Mouse (Mus musculus): Measurements from ENCODE around the gene Ywhag. TPM values are rescaled to one million over a fixed set of nuclear protein-coding genes. Genes with fewer than 3 reads are reported as not detected.

Ywhag gene
- total and polyA plus RNA-seq, 2 experiments: 23.0 to 42.4 TPM

GRCm38 (mm10) chr5:135901354-135902095 is 32.9 kb downstream of the Ywhag start:
- H3K36me3 ChIP-seq (ENCODE audit: control insufficient read depth, insufficient read depth, low read length): no peaks in the 10 kb centered on the region
- H3K79me2 ChIP-seq (ENCODE audit: control insufficient read depth, insufficient read depth, low read length): no peaks in the 10 kb centered on the region
- no peaks in the 10 kb centered on the region for H3K27me3 ChIP-seq (ENCODE audit: control insufficient read depth, insufficient read depth, low read length)
- TF ChIP-seq CTCF (IDR thresholded peaks at IDR 0.05; ENCODE audit: low read depth, low read length): peak; percentile 57
- TF ChIP-seq POLR2A (IDR thresholded peaks at IDR 0.05; ENCODE audit: extremely low read depth, insufficient read depth, low read length): no peak
- no peak overlapping the region for H3K9ac ChIP-seq (ENCODE audit: low read depth, low read length)
- WGBS: 65% methylated on average over 6 of the region's 6 CpGs
- H3K4me1 ChIP-seq (ENCODE audit: control insufficient read depth, insufficient read depth, low read length): peaks cover 6% of the 10 kb centered on the region
- H3K27ac ChIP-seq (replicated peaks; ENCODE audit: insufficient read depth, low read depth, low read length): no peak overlapping the region
- no peak for DNase-seq (ENCODE audit: extremely low read depth, low read depth, low spot score)
- H3K4me3 ChIP-seq (ENCODE audit: insufficient read depth, low read depth, low read length): no peak overlapping the region

DNA sequence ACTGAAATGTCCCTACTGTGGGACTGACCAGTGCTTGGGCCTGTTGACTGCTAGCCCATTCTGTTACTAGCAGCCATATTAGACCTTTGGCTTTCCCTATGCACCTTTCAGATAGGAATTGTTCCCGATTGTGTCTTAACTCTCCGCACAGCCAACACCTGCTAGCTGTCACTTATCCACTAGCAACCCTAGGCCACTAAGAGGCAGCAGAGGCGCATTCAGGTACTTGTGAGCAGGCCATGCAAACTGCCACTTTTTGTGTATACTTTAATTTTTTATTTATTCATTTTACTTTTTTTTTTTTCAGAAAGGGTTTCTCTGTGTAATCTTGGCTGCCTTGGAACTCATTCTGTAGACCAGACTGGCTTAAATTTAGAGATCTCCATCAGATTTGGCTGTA is 33.7 kb downstream of the Ywhag start:
- no peak overlapping the region for H3K27ac ChIP-seq (replicated peaks; ENCODE audit: insufficient read depth, low read depth, low read length)
- no peaks in the 10 kb centered on the region for H3K79me2 ChIP-seq (ENCODE audit: control insufficient read depth, insufficient read depth, low read length)
- no peak for DNase-seq (ENCODE audit: extremely low read depth, low read depth, low spot score)
- peaks cover under 1% of the 10 kb centered on the region; the same call in 1 of the 2 replicates for H3K4me1 ChIP-seq (ENCODE audit: control insufficient read depth, insufficient read depth, low read length)
- 93% methylated on average over 3 of the region's 3 CpGs for WGBS
- no peak for TF ChIP-seq POLR2A (IDR thresholded peaks at IDR 0.05; ENCODE audit: extremely low read depth, insufficient read depth, low read length)
- 0 out of 2 replicates have a peak, but pooled peaks have one; percentile 24 for TF ChIP-seq CTCF (IDR thresholded peaks at IDR 0.05; ENCODE audit: low read depth, low read length)
- no peaks in the 10 kb centered on the region for H3K27me3 ChIP-seq (ENCODE audit: control insufficient read depth, insufficient read depth, low read length)
- no peaks in the 10 kb centered on the region for H3K36me3 ChIP-seq (ENCODE audit: control insufficient read depth, insufficient read depth, low read length)
- no peak overlapping the region for H3K4me3 ChIP-seq (ENCODE audit: insufficient read depth, low read depth, low read length)
- H3K9ac ChIP-seq (ENCODE audit: low read depth, low read length): no peak overlapping the region

- WGBS: 55% methylated on average over 4 of the region's 4 CpGs
- H3K4me1 ChIP-seq (ENCODE audit: control insufficient read depth, insufficient read depth, low read length): no peaks in the 10 kb centered on the region
- H3K27me3 ChIP-seq (ENCODE audit: control insufficient read depth, insufficient read depth, low read length): no peaks in the 10 kb centered on the region; the same call in 1 of the 2 replicates
- no peak overlapping the region for H3K9ac ChIP-seq (ENCODE audit: low read depth, low read length)
- no peaks in the 10 kb centered on the region for H3K79me2 ChIP-seq (ENCODE audit: control insufficient read depth, insufficient read depth, low read length)
- no peak for TF ChIP-seq POLR2A (IDR thresholded peaks at IDR 0.05; ENCODE audit: extremely low read depth, insufficient read depth, low read length)
- TF ChIP-seq CTCF (IDR thresholded peaks at IDR 0.05; ENCODE audit: low read depth, low read length): no peak
- H3K27ac ChIP-seq (replicated peaks; ENCODE audit: insufficient read depth, low read depth, low read length): no peak overlapping the region
- no peak overlapping the region for H3K4me3 ChIP-seq (ENCODE audit: insufficient read depth, low read depth, low read length)
- no peak for DNase-seq (ENCODE audit: extremely low read depth, low read depth, low spot score)
- no peaks in the 10 kb centered on the region for H3K36me3 ChIP-seq (ENCODE audit: control insufficient read depth, insufficient read depth, low read length)
Observed at GRCm38 (mm10) chr5:135899833-135900232, 34.6 kb downstream of the Ywhag start.

DNA sequence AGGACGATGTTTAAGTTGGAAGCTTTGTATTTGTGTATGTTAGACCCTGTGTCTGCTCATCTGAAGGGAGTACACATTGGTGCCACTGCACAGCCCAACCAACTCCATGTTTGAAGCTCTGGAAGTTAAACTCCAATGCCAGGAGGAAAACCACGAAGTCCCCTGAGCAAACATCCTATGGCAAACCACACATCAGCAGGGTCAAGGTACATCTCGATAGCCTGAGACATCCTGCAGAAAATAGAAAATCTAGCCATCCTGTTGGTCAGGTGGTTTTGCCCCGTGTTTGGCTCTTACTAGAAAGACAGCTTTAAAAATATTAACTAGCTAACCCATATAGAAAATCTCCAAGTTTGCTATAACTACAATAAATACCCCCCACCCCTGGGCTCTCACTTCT is 35.4 kb downstream of the Ywhag start:
- H3K27me3 ChIP-seq (ENCODE audit: control insufficient read depth, insufficient read depth, low read length): no peaks in the 10 kb centered on the region; the same call in 1 of the 2 replicates
- WGBS: 43% methylated on average over 4 of the region's 4 CpGs

GRCm38 (mm10) chr5:135898028-135898427 is 36.4 kb downstream of the Ywhag start:
- H3K79me2 ChIP-seq (ENCODE audit: control insufficient read depth, insufficient read depth, low read length): no peaks in the 10 kb centered on the region
- no peaks in the 10 kb centered on the region for H3K4me1 ChIP-seq (ENCODE audit: control insufficient read depth, insufficient read depth, low read length)
- no peak overlapping the region for H3K9ac ChIP-seq (ENCODE audit: low read depth, low read length)
- TF ChIP-seq CTCF (IDR thresholded peaks at IDR 0.05; ENCODE audit: low read depth, low read length) (peak; percentile 48), POLR2A (IDR thresholded peaks at IDR 0.05; ENCODE audit: extremely low read depth, insufficient read depth, low read length) (no peak)
- H3K27ac ChIP-seq (replicated peaks; ENCODE audit: insufficient read depth, low read depth, low read length): no peak overlapping the region
- DNase-seq (ENCODE audit: extremely low read depth, low read depth, low spot score): peak; percentile 73
- no peak overlapping the region for H3K4me3 ChIP-seq (ENCODE audit: insufficient read depth, low read depth, low read length)
- H3K36me3 ChIP-seq (ENCODE audit: control insufficient read depth, insufficient read depth, low read length): no peaks in the 10 kb centered on the region
- 10% methylated on average over 3 of the region's 3 CpGs for WGBS
- no peaks in the 10 kb centered on the region; the same call in 1 of the 2 replicates for H3K27me3 ChIP-seq (ENCODE audit: control insufficient read depth, insufficient read depth, low read length)

More for the DNA sequence above, 35.4 kb downstream of the Ywhag start:
- Histone ChIP-seq H3K79me2 (ENCODE audit: control insufficient read depth, insufficient read depth, low read length) (no peaks in the 10 kb centered on the region), H3K27ac (replicated peaks; ENCODE audit: insufficient read depth, low read depth, low read length) (no peak overlapping the region), H3K9ac (ENCODE audit: low read depth, low read length) (no peak overlapping the region), H3K36me3 (ENCODE audit: control insufficient read depth, insufficient read depth, low read length) (no peaks in the 10 kb centered on the region), H3K4me3 (ENCODE audit: insufficient read depth, low read depth, low read length) (no peak overlapping the region), H3K4me1 (ENCODE audit: control insufficient read depth, insufficient read depth, low read length) (no peaks in the 10 kb centered on the region)
- TF ChIP-seq CTCF (IDR thresholded peaks at IDR 0.05; ENCODE audit: low read depth, low read length): no peak
- no peak for TF ChIP-seq POLR2A (IDR thresholded peaks at IDR 0.05; ENCODE audit: extremely low read depth, insufficient read depth, low read length)
- DNase-seq (ENCODE audit: extremely low read depth, low read depth, low spot score): no peak

DNA sequence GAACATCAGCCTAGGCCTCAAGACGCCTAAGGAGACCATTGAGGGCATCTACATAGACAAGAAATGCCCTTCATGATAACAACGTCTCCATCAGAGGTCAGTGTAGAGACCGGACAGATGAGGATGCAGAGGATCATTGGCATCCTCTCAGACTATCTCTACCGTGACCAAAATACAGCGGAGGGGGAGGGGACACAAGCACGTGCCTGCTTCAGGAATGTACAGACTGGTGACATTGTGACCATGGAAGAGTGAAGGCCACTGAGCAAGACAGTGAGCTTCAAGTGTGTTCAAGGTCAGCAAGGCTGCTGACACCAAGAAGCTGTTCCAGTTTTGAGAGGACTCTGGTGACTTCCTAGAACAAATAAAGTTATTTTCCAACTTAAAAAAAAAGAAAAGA is 39.5 kb downstream of the Ywhag start:
- Histone ChIP-seq H3K4me1 (ENCODE audit: control insufficient read depth, insufficient read depth, low read length) (no peaks in the 10 kb centered on the region), H3K36me3 (ENCODE audit: control insufficient read depth, insufficient read depth, low read length) (no peaks in the 10 kb centered on the region), H3K4me3 (ENCODE audit: insufficient read depth, low read depth, low read length) (no peak overlapping the region), H3K79me2 (ENCODE audit: control insufficient read depth, insufficient read depth, low read length) (no peaks in the 10 kb centered on the region), H3K9ac (ENCODE audit: low read depth, low read length) (no peak overlapping the region), H3K27ac (replicated peaks; ENCODE audit: insufficient read depth, low read depth, low read length) (no peak overlapping the region), H3K27me3 (ENCODE audit: control insufficient read depth, insufficient read depth, low read length) (no peaks in the 10 kb centered on the region; the same call in 1 of the 2 replicates)
- no peak for TF ChIP-seq POLR2A (IDR thresholded peaks at IDR 0.05; ENCODE audit: extremely low read depth, insufficient read depth, low read length)
- no peak for TF ChIP-seq CTCF (IDR thresholded peaks at IDR 0.05; ENCODE audit: low read depth, low read length)
- DNase-seq (ENCODE audit: extremely low read depth, low read depth, low spot score): no peak
- 80% methylated on average over 6 of the region's 6 CpGs for WGBS

Data from liver, adult 2 months (tissue).